Mouse (Mus musculus): Measurements from ENCODE around the gene Tlcd1. TPM values are rescaled to one million over a fixed set of nuclear protein-coding genes. Genes with fewer than 3 reads are reported as not detected.

The Tlcd1 gene
- polyA plus RNA-seq, 1 experiment, result 35.9 TPM

DNA sequence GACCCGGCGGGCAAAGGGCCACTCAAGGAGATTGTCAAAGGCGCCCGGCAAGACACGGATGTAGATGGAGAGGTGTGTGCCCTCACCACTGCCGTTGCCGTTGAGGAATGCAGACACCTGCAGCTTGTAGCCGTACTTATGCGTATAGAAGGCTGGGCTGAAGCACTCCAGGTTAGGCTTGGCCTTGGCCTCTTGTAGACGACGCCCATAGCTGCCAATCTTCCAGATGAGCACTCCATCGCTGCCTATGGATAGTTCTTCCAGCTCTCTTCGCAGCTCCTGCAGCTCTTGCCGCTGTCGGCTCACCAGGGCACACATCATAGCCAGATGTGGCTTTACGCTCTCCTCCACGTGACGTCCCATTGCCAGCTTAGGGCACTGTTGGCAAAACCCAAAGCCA is 16.3 kb upstream of the Tlcd1 start:
- Histone ChIP-seq H3K4me1 (peaks cover 64% of the 10 kb centered on the region), H3K27me3 (replicated peaks) (peaks cover 39% of the 10 kb centered on the region), H3K36me3 (replicated peaks; ENCODE audit: low read length) (peaks cover 65% of the 10 kb centered on the region), H3K4me3 (replicated peaks) (no peak overlapping the region), H3K9me3 (no peaks in the 10 kb centered on the region)
- TF ChIP-seq FLI1 (IDR thresholded peaks at IDR 0.05; ENCODE audit: low read length) (no peak), GATA1 (IDR thresholded peaks at IDR 0.05; ENCODE audit: borderline replicate concordance, low read length) (no peak)

- H3K4me1 ChIP-seq, result peaks cover 63% of the 10 kb centered on the region
- peaks cover 40% of the 10 kb centered on the region for H3K27me3 ChIP-seq (replicated peaks)
- peak overlapping the region; percentile 28 for H3K4me3 ChIP-seq (replicated peaks)
- peaks cover 60% of the 10 kb centered on the region for H3K36me3 ChIP-seq (replicated peaks; ENCODE audit: low read length)
- TF ChIP-seq FLI1 (IDR thresholded peaks at IDR 0.05; ENCODE audit: low read length) (no peak), GATA1 (IDR thresholded peaks at IDR 0.05; ENCODE audit: borderline replicate concordance, low read length) (no peak)
- H3K9me3 ChIP-seq, result no peaks in the 10 kb centered on the region
Measured at GRCm38 (mm10) chr11:78160675-78161074, 15.8 kb upstream of the Tlcd1 start.

GRCm38 (mm10) chr11:78161169-78161568 is 15.3 kb upstream of the Tlcd1 start:
- peak overlapping the region; percentile 14 for H3K4me3 ChIP-seq (replicated peaks)
- H3K4me1 ChIP-seq, result peaks cover 67% of the 10 kb centered on the region
- H3K9me3 ChIP-seq, result no peaks in the 10 kb centered on the region
- TF ChIP-seq GATA1 (IDR thresholded peaks at IDR 0.05; ENCODE audit: borderline replicate concordance, low read length), result no peak
- TF ChIP-seq FLI1 (IDR thresholded peaks at IDR 0.05; ENCODE audit: low read length), result no peak
- peaks cover 40% of the 10 kb centered on the region for H3K27me3 ChIP-seq (replicated peaks)
- peaks cover 55% of the 10 kb centered on the region for H3K36me3 ChIP-seq (replicated peaks; ENCODE audit: low read length)

GRCm38 (mm10) chr11:78161968-78162367 is 14.5 kb upstream of the Tlcd1 start:
- TF ChIP-seq GATA1 (IDR thresholded peaks at IDR 0.05; ENCODE audit: borderline replicate concordance, low read length) (no peak), FLI1 (IDR thresholded peaks at IDR 0.05; ENCODE audit: low read length) (no peak)
- H3K9me3 ChIP-seq, result no peaks in the 10 kb centered on the region
- H3K27me3 ChIP-seq (replicated peaks), result peaks cover 40% of the 10 kb centered on the region
- peaks cover 48% of the 10 kb centered on the region for H3K36me3 ChIP-seq (replicated peaks; ENCODE audit: low read length)
- peaks cover 74% of the 10 kb centered on the region for H3K4me1 ChIP-seq
- H3K4me3 ChIP-seq (replicated peaks), result no peak overlapping the region

GRCm38 (mm10) chr11:78162504-78162903 is 14.0 kb upstream of the Tlcd1 start:
- H3K27me3 ChIP-seq (replicated peaks), result peaks cover 45% of the 10 kb centered on the region
- H3K4me3 ChIP-seq (replicated peaks), result no peak overlapping the region
- H3K36me3 ChIP-seq (replicated peaks; ENCODE audit: low read length), result peaks cover 49% of the 10 kb centered on the region
- peaks cover 78% of the 10 kb centered on the region for H3K4me1 ChIP-seq
- TF ChIP-seq FLI1 (IDR thresholded peaks at IDR 0.05; ENCODE audit: low read length) (no peak), GATA1 (IDR thresholded peaks at IDR 0.05; ENCODE audit: borderline replicate concordance, low read length) (no peak)
- no peaks in the 10 kb centered on the region for H3K9me3 ChIP-seq

- peak overlapping the region; percentile 96 for H3K4me3 ChIP-seq (replicated peaks)
- H3K4me1 ChIP-seq, result peaks cover 81% of the 10 kb centered on the region
Measured at GRCm38 (mm10) chr11:78163045-78163444, 13.5 kb upstream of the Tlcd1 start.

DNA sequence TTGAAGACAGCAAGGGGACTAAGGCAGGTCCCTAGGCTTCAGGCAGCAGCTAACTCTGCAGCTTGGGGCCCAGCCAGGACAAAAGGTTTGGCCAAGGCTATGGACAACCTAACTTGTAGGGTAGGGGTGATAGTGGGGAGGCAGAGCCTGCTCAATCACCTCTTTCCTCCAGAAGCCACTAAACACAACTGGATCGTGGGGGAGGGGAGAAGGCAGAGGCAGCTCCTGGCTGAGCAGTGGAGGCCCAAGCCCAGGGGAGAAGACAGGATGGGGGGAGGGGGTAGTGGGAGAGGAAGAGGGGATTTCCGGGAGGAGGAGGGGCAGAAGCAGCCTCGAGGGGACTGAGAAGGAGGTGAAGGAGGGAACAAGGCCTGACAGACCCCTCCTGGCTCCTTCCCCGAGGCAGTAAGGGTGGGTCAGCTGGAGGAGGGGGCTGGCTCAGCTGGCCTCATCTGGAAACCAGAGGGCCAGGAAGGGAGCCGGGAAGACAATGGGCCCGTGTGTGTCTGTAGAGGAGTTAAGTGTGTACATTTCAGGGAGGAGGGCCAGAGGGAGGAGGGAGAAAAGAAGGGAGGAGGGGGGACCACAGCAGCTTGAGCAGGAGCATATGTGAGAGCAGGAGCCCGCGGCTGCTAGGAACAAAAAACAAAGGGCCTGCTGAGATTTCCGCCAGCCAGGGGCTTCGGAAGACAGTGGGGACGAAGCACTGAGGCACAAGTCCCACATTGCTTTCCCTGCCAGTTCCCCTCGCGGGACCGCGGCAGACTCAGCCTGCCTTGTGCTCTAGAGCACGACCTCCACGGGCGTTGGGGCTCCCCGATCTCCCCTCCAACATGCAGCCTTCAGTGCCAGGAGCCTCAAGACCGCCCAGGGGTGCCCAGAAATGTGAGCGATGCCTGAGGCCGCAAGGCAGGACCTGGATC is 12.6 kb upstream of the Tlcd1 start:
- H3K4me3 ChIP-seq (replicated peaks), result peak overlapping the region; percentile 96
- TF ChIP-seq GATA1 (IDR thresholded peaks at IDR 0.05; ENCODE audit: borderline replicate concordance, low read length), result no peak
- no peak for TF ChIP-seq FLI1 (IDR thresholded peaks at IDR 0.05; ENCODE audit: low read length)
- H3K9me3 ChIP-seq, result no peaks in the 10 kb centered on the region
- peaks cover 41% of the 10 kb centered on the region for H3K36me3 ChIP-seq (replicated peaks; ENCODE audit: low read length)
- H3K27me3 ChIP-seq (replicated peaks), result peaks cover 49% of the 10 kb centered on the region
- H3K4me1 ChIP-seq, result peaks cover 80% of the 10 kb centered on the region

More at GRCm38 (mm10) chr11:78163045-78163444, 13.5 kb upstream of the Tlcd1 start:
- Histone ChIP-seq H3K36me3 (replicated peaks; ENCODE audit: low read length) (peaks cover 49% of the 10 kb centered on the region), H3K9me3 (no peaks in the 10 kb centered on the region), H3K27me3 (replicated peaks) (peaks cover 49% of the 10 kb centered on the region)
- TF ChIP-seq FLI1 (IDR thresholded peaks at IDR 0.05; ENCODE audit: low read length), result no peak
- TF ChIP-seq GATA1 (IDR thresholded peaks at IDR 0.05; ENCODE audit: borderline replicate concordance, low read length), result no peak

GRCm38 (mm10) chr11:78164604-78164923 is 11.9 kb upstream of the Tlcd1 start:
- no peaks in the 10 kb centered on the region for H3K9me3 ChIP-seq
- H3K4me3 ChIP-seq (replicated peaks), result peak overlapping the region; percentile 96
- peaks cover 80% of the 10 kb centered on the region for H3K4me1 ChIP-seq
- no peak for TF ChIP-seq FLI1 (IDR thresholded peaks at IDR 0.05; ENCODE audit: low read length)
- TF ChIP-seq GATA1 (IDR thresholded peaks at IDR 0.05; ENCODE audit: borderline replicate concordance, low read length), result no peak
- peaks cover 52% of the 10 kb centered on the region for H3K27me3 ChIP-seq (replicated peaks)
- peaks cover 41% of the 10 kb centered on the region for H3K36me3 ChIP-seq (replicated peaks; ENCODE audit: low read length)

DNA sequence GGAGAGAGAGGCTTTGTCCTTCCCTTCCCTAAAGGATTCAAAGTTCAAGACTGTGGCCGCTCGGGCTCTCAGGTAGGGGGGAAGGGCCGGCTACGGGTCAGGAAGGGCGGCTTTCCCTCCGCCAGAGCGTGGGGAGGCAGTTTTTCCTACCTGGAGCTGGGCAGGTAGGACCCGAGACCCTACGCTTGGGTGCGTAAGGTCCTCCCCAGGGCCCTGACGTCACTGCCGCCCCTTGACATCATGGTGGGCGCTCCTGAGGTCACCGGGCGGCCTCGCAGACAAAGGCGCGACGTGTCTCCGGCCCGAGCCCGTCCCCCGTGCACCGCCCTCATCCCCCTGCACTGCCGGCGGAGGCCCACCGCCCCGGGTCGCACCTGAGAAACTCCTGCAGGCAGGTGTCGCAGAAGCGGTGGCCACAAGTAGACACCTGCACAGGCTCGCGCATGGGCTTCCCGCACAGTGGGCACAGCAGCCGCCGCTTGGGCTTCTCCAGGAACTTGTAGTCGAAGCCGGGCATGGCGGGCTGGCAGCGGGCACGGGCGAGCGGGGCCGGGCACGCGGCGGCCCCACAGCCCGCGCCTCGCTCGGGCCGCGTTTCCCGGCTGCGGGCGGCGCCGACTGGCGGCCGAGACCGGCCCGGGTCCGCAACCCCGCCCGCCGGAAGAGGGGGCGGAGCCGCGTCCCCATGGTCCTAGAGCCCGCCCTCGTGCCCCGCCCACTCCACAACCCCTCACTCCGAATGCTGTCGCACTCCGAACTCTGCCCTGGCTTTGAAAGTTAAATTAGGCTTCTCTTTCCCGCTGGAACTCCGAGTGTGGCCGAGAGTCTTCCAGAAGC is 11.4 kb upstream of the Tlcd1 start, which contains the start of gene Traf4:
Gene Traf4, minus strand, starts transcription at position 666 of the 837 bp plus-strand sequence.
- Histone ChIP-seq H3K9me3 (no peaks in the 10 kb centered on the region), H3K27me3 (replicated peaks) (peaks cover 52% of the 10 kb centered on the region), H3K4me1 (peaks cover 77% of the 10 kb centered on the region), H3K4me3 (replicated peaks) (peak within 1 kb of the TSS; percentile 96), H3K36me3 (replicated peaks; ENCODE audit: low read length) (peaks cover 35% of the 10 kb centered on the region)
- TF ChIP-seq GATA1 (IDR thresholded peaks at IDR 0.05; ENCODE audit: borderline replicate concordance, low read length), result no peak
- TF ChIP-seq FLI1 (IDR thresholded peaks at IDR 0.05; ENCODE audit: low read length), result no peak
